Mouse (Mus musculus) C2C12 (cell line): ENCODE data around the gene Csf1.

Experiments used
- CEBPB ChIP-seq: IDR thresholded peaks from one replicate; pipeline ENCODE4 v1.6.1; 2011; ENCODE audit warnings: low read depth, mild to moderate bottlenecking, control low read depth, moderate library complexity
- CTCF ChIP-seq: IDR thresholded peaks from one replicate; pipeline ENCODE4 v1.5.1; 2011; ENCODE audit not compliant: control insufficient read depth, insufficient read depth, insufficient read length
- FOSL1 ChIP-seq: IDR thresholded peaks from one replicate; pipeline ENCODE4 v1.8.0; 2011; ENCODE audit warnings: mild to moderate bottlenecking, low read length; ENCODE audit not compliant: poor library complexity, insufficient read depth, severe bottlenecking
- MAX ChIP-seq: IDR thresholded peaks from one replicate; pipeline ENCODE4 v1.6.1; 2011; ENCODE audit warnings: mild to moderate bottlenecking, control low read depth
- MYOG ChIP-seq: IDR thresholded peaks from one replicate; pipeline ENCODE4 v1.6.1; 2011; ENCODE audit not compliant: control insufficient read depth, insufficient read length; ENCODE audit errors: extremely low read depth
- USF1 ChIP-seq: IDR thresholded peaks from one replicate; pipeline ENCODE4 v1.6.1; 2011; ENCODE audit warnings: low read depth, mild to moderate bottlenecking, control low read depth, moderate library complexity

- no peak for TF ChIP-seq CTCF
- TF ChIP-seq CEBPB: no peak
- no peak for TF ChIP-seq MYOG
- TF ChIP-seq MAX: no peak
- no peak for TF ChIP-seq USF1
- TF ChIP-seq FOSL1: no peak
These were observed 26.1 kb upstream of the Csf1 start for GRCm38 (mm10) chr3:107786344-107786743.
